Mouse (Mus musculus): ENCODE measurements at regions not wholly inside any gene's neighbourhood (a gene's known extent, or its start where the extent isn't known, plus 50 kb on each side); places are given as distances from the start of the nearest gene placed in this dataset.
"Not testable (repeated sequence)": the region's sequence is repeated elsewhere in the genome, so short reads cannot be mapped to it uniquely, and the experiment has no call there.

GRCm38 (mm10) chr9:32940111-32940813, 304.2 kb downstream of the Ets1 start:
- in situ Hi-C loops (cut with MboI, MseI): loop anchor here (5.0 to 10.0 kb wide), 3 partner anchors 152 to 535 kb away; no protein-coding TSS in a partner anchor

DNA sequence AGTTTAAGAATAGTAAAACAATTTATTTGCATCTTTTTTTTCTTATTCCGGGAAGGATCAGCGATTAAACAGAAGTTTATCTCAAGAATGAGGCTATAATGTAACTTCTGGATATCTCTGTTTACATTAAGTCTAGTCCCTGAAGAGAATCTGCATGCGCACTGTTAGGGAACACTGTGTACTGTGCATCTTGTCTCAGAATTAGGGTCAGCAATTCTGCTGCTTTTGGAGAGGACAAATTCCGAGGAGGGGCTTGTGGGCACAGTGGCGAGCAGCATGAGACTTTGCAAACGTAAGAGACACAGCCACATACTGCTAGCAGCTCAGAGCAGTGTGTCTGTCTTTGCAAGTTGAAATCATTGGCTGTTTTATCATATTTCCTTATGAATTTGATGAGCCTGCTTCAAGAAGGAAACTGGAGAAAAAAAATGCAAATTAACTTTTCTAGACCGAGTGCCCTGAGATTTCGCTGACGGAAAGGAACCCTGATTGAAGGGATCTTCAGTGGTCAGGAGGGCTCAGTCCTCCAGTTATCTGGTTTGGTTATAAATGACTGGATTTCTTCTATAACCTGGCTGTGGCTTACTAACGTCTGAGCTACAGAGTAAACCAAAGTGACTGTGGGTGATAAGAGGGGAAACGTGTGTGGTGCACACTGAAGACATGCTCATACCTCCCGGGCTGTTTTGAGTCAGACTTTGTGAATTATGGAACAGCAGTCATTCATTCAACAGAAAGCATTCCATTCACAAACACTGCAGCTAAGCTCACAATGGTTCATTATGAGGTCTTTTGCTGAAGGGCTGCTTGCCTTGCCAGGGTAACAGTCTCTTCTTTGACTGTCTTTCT, 305.1 kb downstream of the Ets1 start:
- in situ Hi-C loops (cut with MboI, MseI): loop anchor here (5.0 to 10.0 kb wide), 3 partner anchors 151 to 536 kb away; no protein-coding TSS in a partner anchor

- in situ Hi-C loops (cut with MboI, MseI): loop anchor here (5.0 to 10.0 kb wide), 3 partner anchors 151 to 537 kb away; no protein-coding TSS in a partner anchor
These were observed 305.7 kb downstream of the Ets1 start for GRCm38 (mm10) chr9:32941768-32942030.

DNA sequence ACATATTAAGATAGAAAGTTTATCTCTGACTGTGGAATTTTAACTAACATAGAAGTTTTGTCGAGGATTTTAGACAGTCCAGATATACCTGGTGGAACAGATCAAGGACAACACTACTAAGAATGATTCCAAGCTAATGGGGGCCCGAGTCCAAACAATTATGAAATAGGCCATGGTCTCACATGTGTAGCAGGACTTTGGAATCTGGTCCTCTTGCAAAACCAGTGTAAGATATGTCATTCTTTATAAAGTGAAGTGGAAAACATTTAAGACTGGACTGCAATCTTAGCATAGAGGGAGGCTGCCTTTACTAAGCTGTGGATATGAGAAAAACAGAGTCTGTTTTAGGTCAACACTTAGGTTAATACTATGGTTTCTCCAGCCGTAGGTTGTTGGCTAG, 311.2 kb downstream of the Ets1 start:
- in situ Hi-C loops (cut with MboI, MseI): loop anchor here (10.0 kb wide), 1 partner anchor 542 kb away; no protein-coding TSS in a partner anchor

- in situ Hi-C loops (cut with MboI, MseI): loop anchor here (10.0 kb wide), 1 partner anchor 544 kb away; no protein-coding TSS in a partner anchor
These were observed 313.0 kb downstream of the Ets1 start for GRCm38 (mm10) chr9:32949036-32949435.

DNA sequence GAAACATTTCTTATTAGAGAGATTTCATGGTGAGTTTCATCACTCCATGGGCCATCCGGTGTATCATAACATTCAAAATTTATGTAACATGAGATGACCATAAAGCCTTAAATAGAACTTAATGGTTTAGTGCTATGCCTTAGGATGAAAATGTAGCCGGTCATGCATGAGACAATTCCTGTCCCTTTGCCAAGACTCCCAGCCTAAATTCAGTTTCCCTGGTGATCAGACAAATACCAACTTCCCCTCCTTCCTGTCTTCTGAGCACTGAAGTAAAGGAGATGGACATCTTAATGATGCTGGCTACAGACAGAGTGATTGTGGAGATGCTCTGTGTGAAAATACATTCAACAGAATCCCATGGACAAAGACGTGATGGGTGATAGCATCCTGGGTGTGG, 322.7 kb downstream of the Ets1 start:
- in situ Hi-C loops (cut with MboI, MseI): no loop called here

- in situ Hi-C loops (cut with MboI, MseI): not testable (repeated sequence)
These were observed 323.4 kb downstream of the Ets1 start for GRCm38 (mm10) chr9:32959468-32959867.

DNA sequence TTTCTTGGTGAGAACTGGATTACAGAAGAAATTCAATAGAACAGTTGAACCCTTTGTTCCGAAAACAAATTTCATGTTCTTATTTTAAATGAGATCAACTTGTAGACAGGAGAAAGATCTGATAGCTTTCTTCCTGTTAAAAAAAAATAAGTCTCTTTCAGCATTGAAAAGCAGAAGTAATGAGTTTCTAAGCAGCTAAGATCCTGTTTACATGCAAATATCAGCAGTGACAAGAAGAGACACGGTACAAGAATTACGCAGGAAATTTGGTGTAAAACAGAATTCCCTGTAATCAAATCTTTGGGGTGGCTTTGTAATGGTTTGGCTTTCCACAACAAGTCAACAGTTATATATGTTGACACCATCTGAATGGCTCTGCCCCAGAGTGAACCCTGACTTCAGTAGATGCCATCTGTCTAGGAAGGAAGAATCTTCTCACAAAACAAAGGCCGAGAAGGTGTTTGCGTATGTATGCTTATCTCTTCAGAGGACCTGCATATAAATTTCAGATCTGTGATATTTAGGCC, 326.7 kb downstream of the Ets1 start:
- in situ Hi-C loops (cut with MboI, MseI): loop anchor here (10.0 kb wide), 1 partner anchor 282 kb away; no protein-coding TSS in a partner anchor

- in situ Hi-C loops (cut with MboI, MseI): loop anchor here (10.0 kb wide), 1 partner anchor 276 kb away; no protein-coding TSS in a partner anchor
These were observed 332.4 kb downstream of the Ets1 start for GRCm38 (mm10) chr9:32968446-32968845.

DNA sequence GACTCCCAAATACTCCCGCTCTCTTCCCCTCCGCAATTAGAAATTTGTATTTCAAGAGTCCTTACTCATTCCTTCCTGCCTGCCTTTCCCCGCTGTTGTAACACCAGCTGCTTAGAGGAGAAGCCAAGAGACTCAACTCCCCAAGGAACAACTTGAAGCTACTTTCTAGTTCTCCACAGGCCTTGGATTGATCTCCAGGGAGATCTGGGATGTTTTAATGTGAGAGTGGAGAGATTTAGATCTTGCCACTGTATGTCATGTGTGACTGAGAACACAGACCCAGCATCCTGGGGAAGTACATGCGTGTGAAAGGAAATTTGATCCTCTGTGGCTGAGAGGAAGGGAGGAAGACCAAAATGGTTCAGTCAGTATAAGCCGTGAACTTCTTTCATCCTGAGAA, 335.4 kb downstream of the Ets1 start:
- in situ Hi-C loops (cut with MboI, MseI): no loop called here

- in situ Hi-C loops (cut with MboI, MseI): no loop called here
These were observed 335.9 kb downstream of the Ets1 start for GRCm38 (mm10) chr9:32971926-32972325.

- in situ Hi-C loops (cut with MboI, MseI): no loop called here
These were observed 336.5 kb downstream of the Ets1 start for GRCm38 (mm10) chr9:32972431-32973052.

DNA sequence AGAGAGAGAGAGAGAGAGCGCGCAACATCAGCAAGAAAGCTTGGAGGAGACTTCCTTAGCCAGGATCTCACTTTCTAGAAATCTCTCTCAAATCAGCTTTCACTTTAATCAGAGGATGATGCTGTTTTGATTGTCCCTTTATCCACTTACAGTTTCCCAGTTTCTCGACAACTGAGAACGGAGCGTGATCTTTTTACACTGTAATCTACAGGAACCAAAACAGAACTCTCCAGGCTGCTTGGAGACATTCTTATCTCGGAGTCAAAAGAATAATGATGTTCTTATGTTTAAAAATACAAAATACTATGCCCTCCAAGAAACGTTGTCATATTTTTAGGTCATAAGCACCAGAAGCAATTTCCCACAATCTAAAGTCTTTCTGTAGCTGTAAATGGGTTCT, 341.7 kb downstream of the Ets1 start:
- in situ Hi-C loops (cut with MboI, MseI): no loop called here

- in situ Hi-C loops (cut with MboI, MseI): no loop called here
These were observed 344.8 kb downstream of the Ets1 start for GRCm38 (mm10) chr9:32980846-32981245.

DNA sequence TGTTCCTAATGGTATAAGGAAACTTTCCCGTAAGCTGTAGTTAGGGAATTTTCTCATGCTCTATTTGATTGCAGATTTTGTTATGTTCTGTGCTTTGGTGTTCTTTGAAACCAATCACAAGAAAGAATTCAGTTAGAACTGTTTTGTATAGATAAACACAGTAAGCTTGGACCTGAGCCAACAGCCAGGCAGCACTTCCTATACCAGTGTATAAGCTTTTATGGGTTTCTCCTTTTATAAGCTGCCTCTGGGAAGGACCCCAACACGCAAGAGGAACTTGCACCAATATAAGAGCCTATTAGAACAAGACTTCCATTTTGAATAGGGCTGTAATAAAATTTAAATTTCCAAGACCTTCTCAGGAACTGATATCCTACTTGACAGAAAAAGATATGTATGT, 347.2 kb downstream of the Ets1 start:
- in situ Hi-C loops (cut with MboI, MseI): no loop called here

GRCm38 (mm10) chr9:32986836-32987673, 351.0 kb downstream of the Ets1 start:
- in situ Hi-C loops (cut with MboI, MseI): no loop called here

DNA sequence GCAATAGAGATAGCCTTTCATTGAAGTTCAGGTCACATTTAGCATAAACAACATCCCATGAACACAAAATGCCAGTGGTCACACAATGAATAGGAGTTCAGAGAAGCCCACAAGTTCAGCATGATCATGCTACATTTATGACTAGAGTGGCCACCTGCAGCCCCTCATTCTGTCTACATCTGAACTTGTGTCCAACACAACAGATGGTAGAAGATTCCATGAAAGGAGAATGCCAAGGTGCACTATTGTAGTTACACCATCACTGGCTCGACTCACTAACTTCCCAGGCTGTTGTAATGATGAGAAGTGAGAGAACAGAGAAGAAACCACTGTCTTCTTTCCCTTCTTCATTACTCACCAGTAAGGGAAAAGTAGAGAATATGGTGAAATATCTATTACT, 353.0 kb downstream of the Ets1 start:
- in situ Hi-C loops (cut with MboI, MseI): no loop called here

GRCm38 (mm10) chr9:32998323-32998722, 362.3 kb downstream of the Ets1 start:
- in situ Hi-C loops (cut with MboI, MseI): no loop called here

GRCm38 (mm10) chr9:33000691-33001164, 364.7 kb downstream of the Ets1 start:
- in situ Hi-C loops (cut with MboI, MseI): no loop called here

DNA sequence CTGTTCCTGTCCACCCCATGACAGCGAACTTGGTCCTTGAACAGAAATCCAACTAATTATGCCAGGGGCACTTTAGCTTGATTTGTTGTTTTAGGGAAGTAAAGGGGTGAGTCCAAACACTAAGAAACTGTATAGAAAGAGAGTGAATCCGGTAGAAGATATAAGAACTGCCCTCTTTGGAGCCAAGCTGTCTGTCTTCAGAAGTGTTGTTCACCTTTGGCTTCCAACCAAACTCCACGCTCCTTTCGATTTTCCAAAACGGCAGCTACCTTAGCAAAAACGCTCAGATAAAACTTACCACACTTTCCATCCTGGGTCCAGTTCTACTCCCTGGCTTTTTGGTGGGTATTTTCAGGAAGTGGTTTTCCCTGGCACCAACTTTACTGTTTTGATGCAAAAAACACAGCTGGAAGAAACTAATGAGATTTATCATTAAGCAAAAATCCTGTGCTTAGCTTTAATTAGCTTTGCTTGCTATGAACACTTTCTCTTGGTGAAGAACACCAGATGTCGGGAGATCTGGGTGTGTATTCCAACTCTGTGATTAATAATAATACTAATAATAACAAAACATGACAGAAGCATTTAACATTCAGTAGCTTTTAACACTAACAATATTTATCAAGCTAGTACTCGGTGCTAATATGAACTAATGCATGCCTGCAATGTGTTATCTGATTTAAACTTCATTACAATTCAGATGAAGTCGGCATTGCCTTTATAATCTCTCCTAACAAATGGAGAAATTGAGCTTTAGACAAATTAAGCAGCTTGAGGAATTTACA, 365.3 kb downstream of the Ets1 start:
- in situ Hi-C loops (cut with MboI, MseI): no loop called here
